ENCODE assay signal across 27 mouse cellular contexts in the genomic region with DNA sequence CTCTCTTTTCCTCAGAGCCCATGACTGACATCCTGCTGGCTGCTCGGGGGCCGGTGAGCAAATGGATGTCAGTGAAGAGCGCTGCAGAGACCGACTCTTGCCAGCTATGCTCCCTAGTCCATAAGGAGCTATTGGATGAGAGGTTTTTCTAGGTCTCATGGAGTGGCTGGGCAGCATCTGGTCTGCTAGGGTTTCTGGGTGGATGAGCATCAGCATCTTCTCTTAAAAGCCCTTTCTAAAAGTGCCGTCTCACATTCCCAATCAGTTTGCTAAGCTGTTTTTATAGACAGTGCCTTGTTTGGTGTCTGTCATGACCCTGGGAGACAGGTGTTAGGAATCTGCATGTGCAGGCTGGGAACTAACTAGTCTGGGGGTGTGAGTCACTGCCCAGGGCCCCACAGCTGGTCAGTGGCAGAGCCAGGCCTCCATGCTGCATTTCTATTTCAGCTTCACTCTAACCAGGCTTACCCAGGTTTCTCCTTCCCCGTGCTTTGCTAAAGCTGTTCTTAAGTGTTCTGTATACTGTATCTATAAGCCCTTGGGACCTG. TPM values are rescaled to one million over a fixed set of nuclear protein-coding genes. Genes with fewer than 3 reads are reported as not detected.
A peak's percentile ranks its signal among the peaks of the same experiment; 100 is the strongest.
DNase-seq lines count a peak whose midpoint lies in the region; TF ChIP-seq lines count a peak whose summit lies in the region.
"Had no signal": no experiment of that assay in that cellular context is flagged by ENCODE, and none has a peak within 500 bp of the region (broad histone marks: within the 10 kb centered on the region; RNA-seq: fewer than 3 reads in every experiment).

No protein-coding gene starts in this region.

- H3K27ac ChIP-seq in left cerebral cortex, adult 2 months: peak overlapping the region; percentile 60
- H3K27ac ChIP-seq: forebrain, embryonic 15.5 days; hindbrain, embryonic 15.5 days; kidney, embryonic 15.5 days; limb, embryonic 10.5 days; limb, embryonic 15.5 days; liver, embryonic 13.5 days; midbrain, embryonic 12.5 days; neural tube, embryonic 15.5 days had no signal

- intact Hi-C loops in gastrocnemius, postnatal 14 days (cut with DNase I; ENCODE audit: low total_unique reads): no loop called here
- intact Hi-C loops in left cerebral cortex, adult 2 months (cut with DNase I): no loop called here
- intact Hi-C loops in left cerebral cortex, postnatal 25 days (cut with DNase I): no loop called here

- DNase-seq in gastrocnemius, postnatal 14 days: peak; percentile 27
- no peak for DNase-seq in gastrocnemius, postnatal 10 days
- no peak for DNase-seq in left cerebral cortex, adult 2 months (ENCODE audit: extremely low spot score in 1 of 2, low spot score in 2 of 2)
- no peak for DNase-seq in left cerebral cortex, postnatal 25 days (ENCODE audit: low spot score in 2 of 2)
- DNase-seq in Muller cell, postnatal 12 days (ENCODE audit: inconsistent ontology term): peak; percentile 72
- peak; percentile 66 for DNase-seq in retina, embryonic 14.5 days (ENCODE audit: low spot score)
- DNase-seq in adrenal gland, postnatal 25 days: no peak
- DNase-seq: adrenal gland, adult 2 months; B cell, adult 2 months; cerebellum, adult 8-10 months; cerebellum, postnatal 25 days; heart, postnatal 36 days; kidney, adult 18-20 months; kidney, postnatal 25 days; liver, embryonic 13.5 days; lung, adult 18-20 months; lung, postnatal 4 days; thymus, adult 2 months; thymus, postnatal 36 days had no signal

- H3K4me3 ChIP-seq in left cerebral cortex, adult 2 months: no peak overlapping the region
- H3K4me3 ChIP-seq: forebrain, embryonic 15.5 days; hindbrain, embryonic 15.5 days; kidney, embryonic 15.5 days; limb, embryonic 10.5 days; limb, embryonic 15.5 days; liver, embryonic 13.5 days; megakaryocyte, embryonic 14.5 days; midbrain, embryonic 12.5 days; neural tube, embryonic 15.5 days had no signal

- TF ChIP-seq CTCF in left cerebral cortex, adult 2 months (IDR thresholded peaks at IDR 0.05): no peak

RNA-seq across cellular contexts. Expression of a gene that starts 13.5 kb away (rescaled TPM):
- total RNA-seq in gastrocnemius, postnatal 14 days (2021): 10 to 100 TPM; 11.8 to 13.1 TPM
- total RNA-seq in gastrocnemius, postnatal 10 days (2021): 10 to 100 TPM in 1 of 2 experiments, 1 to 10 TPM in 1; 9.4 to 11.4 TPM
- 10 to 100 TPM; 41.6 to 50.4 TPM for total RNA-seq in left cerebral cortex, adult 2 months (2021)
- total RNA-seq in left cerebral cortex, postnatal 25 days (2021): 10 to 100 TPM; 38.1 to 48.8 TPM
- 5.4 and 13.8 TPM in 2 replicates for total RNA-seq in adrenal gland, postnatal 25 days (2021)

Comparison
In these comparisons a context has a peak if more than half of its experiments do, and no peak if none do; other contexts are left out.
1. DNase-seq: peak in gastrocnemius, postnatal 14 days (single experiment), Muller cell, postnatal 12 days (single experiment) and retina, embryonic 14.5 days (single experiment); none in gastrocnemius, postnatal 10 days (single experiment), left cerebral cortex, adult 2 months (0 of 2), left cerebral cortex, postnatal 25 days (0 of 2) and adrenal gland, postnatal 25 days (single experiment).